Mouse (Mus musculus) hindlimb bud, embryonic 11.5 days (tissue): ENCODE results near the gene Arhgap23.

Source experiments
- DNase-seq: peaks from one replicate; pipeline ENCODE4 v3.0.0-alpha.2; 2012; ENCODE audit warnings: low read depth, low spot score; ENCODE audit errors: extremely low spot score

Arhgap23 gene

GRCm38 (mm10) chr11:97530961-97531360 lies 115.6 kb downstream of the Arhgap23 start:
- no peak for DNase-seq

- no peak for DNase-seq
These were observed 116.3 kb downstream of the Arhgap23 start for GRCm38 (mm10) chr11:97531381-97532260.

GRCm38 (mm10) chr11:97532354-97532753 lies 117.0 kb downstream of the Arhgap23 start:
- DNase-seq = no peak

- DNase-seq = no peak
These were observed 117.7 kb downstream of the Arhgap23 start for GRCm38 (mm10) chr11:97532950-97533582.

- no peak for DNase-seq
These were observed 118.3 kb downstream of the Arhgap23 start for GRCm38 (mm10) chr11:97533653-97534052.

- DNase-seq = no peak
These were observed 119.3 kb downstream of the Arhgap23 start for GRCm38 (mm10) chr11:97534442-97535307.

- DNase-seq = no peak
These were observed 119.9 kb downstream of the Arhgap23 start for GRCm38 (mm10) chr11:97535308-97535630.

GRCm38 (mm10) chr11:97535660-97536059 lies 120.3 kb downstream of the Arhgap23 start:
- no peak for DNase-seq

GRCm38 (mm10) chr11:97536083-97536747 lies 120.9 kb downstream of the Arhgap23 start:
- no peak for DNase-seq

- DNase-seq = no peak
These were observed 121.7 kb downstream of the Arhgap23 start for GRCm38 (mm10) chr11:97536835-97537579.

GRCm38 (mm10) chr11:97537580-97538089 lies 122.3 kb downstream of the Arhgap23 start:
- no peak for DNase-seq

GRCm38 (mm10) chr11:97539622-97540021 lies 124.3 kb downstream of the Arhgap23 start:
- no peak for DNase-seq

- no peak for DNase-seq
These were observed 124.8 kb downstream of the Arhgap23 start for GRCm38 (mm10) chr11:97540136-97540535.

GRCm38 (mm10) chr11:97540604-97541003 lies 125.3 kb downstream of the Arhgap23 start:
- DNase-seq = no peak

GRCm38 (mm10) chr11:97542171-97543150 lies 127.1 kb downstream of the Arhgap23 start:
- no peak for DNase-seq

GRCm38 (mm10) chr11:97543181-97543733 lies 127.9 kb downstream of the Arhgap23 start:
- DNase-seq = no peak

GRCm38 (mm10) chr11:97543883-97544282 lies 128.6 kb downstream of the Arhgap23 start:
- DNase-seq = no peak

- DNase-seq = no peak
These were observed 130.7 kb downstream of the Arhgap23 start for GRCm38 (mm10) chr11:97545808-97546560.
